Mouse (Mus musculus): ENCODE data around the gene Nfia.

Nfia gene

DNA sequence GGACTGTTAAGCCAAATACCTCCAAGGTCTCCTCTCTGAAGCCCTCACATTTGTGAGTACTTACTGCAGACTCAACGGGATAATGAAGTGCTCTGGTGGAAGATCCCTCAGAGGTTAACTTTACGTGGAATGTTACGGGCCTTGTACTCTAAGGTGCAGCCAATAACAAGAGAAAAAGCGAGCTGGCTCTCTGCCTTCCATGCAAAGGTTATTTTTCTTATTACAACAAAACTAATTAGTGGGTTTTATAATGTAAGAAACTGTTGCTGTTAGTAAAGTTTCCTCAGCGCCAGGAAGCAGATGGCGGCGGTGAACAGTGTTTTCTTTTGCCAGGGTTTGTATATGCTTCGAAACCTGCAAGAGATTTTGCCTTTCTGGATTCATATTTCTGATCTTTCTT, 169.1 kb downstream of the Nfia start:
- peak; percentile 21 for DNase-seq (ENCODE audit: low read depth, low spot score)

DNA sequence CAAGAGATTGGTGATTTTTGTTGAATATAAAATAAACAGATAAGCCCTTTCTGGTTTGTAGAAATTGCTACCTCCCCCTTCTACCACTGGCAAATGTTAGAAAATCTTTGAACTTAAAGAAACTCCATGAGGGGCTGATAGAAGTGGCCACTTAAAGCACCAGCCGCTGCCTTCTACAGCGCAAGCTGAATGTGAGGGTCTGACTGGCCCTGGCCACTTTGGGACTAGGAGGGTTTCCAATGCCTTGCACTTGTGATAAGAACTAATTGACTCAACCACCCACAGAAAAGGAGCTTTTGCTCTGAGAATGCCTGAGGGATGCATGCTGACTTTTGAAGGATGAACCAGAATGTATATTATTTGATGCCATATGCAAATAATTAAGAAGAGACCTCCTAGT, 171.8 kb downstream of the Nfia start:
- no peak for DNase-seq (ENCODE audit: low read depth, low spot score)

DNA sequence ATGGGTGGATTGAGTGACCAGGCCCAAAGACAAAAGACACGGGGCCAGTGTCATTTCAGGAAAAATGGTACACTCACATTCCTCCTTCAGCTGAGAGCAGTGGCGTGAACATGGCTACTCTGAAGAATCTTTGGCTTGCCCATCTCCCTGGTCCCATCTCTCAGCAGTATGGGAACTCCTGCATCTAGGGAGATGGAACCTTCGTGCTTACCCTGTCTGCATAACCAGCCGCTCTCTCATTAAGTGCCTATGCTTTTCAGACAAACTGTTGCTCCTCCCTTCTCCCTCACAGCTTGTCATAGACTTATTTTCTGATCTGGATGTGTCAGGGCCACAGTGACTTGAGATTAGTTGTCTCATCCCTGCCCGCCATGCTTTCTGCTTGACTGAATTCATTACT, 174.9 kb downstream of the Nfia start:
- no peak for DNase-seq (ENCODE audit: low read depth, low spot score)

DNA sequence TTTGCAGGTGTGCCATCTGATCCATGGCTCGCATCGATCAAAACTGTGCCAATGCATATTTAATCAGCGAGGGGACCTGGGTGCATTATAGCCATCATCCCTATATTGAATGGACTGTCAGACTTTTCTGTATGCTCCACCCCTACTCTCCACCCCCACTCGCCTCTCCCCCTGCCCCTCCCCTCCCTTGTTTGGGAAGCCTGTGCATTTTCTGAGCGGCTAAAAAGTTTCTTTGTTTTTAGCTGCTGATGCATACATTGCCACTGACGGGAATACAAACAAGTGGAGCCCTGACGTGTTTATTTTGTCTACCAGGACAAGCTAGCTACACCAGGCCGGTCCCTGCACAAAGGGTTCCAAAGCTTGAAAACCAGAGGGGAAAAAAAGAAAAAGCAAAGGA, 175.7 kb downstream of the Nfia start:
- DNase-seq (ENCODE audit: low read depth, low spot score), result no peak

DNA sequence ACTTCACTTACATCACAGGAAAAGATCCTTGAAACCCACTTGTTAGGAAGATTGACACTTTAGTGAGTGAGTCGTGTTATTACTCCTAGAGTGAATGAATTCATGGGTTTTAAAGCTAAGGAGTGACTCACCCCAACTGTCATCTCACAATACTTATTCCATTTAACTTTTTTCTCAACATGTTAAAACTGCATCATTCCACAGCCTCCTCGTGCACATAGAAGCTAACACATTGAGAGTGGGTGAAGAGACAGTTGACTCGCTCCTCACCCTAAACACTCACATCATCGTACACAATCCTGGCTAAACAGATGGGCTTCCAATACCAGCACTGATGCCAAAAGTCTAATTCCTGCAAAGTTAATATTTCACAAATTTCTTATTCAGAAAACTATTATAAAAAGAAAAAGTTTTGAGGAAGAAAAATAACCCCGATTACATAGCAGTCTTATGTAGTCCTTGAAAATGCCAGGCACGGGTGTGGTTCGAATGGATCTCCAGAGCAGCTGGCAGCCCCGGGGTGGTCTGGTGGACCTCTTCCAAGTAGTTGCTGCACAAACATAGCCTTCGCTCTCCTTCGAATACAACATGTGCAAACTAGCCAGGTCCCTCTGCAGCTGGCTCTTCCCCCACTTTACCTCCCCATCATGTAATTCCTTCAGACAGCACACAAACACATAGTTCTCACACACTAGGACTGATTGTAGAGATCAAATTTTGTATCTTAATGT, 178.0 kb downstream of the Nfia start:
- DNase-seq (ENCODE audit: low read depth, low spot score), result no peak

DNA sequence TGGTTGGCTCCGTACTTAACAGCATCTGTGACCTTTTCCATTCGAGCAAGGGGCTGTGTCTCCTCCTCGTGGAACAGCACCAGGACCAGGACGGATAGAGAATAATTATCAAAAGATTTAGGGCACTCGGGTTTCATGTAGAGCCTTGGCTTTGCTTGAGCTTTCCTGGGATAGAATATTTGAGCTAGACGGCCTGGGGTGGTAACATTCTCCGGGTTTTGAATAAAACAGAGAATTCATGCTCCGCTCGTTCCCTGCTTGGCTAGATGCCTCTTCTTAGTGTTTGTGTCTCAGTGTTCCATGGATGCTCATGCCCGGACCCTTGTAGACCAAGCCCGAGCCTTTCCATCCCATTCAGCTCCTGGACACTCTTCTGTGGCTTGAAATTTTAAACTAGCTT, 181.4 kb downstream of the Nfia start:
- no peak for DNase-seq (ENCODE audit: low read depth, low spot score)

DNA sequence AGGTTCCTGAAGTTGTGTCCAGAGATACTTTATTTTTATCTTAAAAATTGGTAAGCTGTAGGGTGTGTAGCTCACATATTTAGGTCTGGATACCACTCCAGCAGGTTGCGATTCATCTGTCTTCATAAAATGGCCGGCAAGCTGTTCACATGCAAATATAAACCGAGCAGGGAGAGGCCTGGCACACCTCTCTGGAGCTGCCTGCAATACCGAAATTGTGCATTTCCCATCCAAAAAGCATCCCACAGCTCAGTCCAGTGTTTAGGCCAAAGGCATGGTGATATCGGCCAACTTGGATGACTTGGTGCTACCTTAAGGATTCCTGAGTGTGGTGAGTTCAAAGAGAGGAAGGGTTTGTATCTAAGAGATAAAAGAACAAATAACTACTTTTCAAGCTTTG, 185.6 kb downstream of the Nfia start:
- no peak for DNase-seq (ENCODE audit: low read depth, low spot score)

DNA sequence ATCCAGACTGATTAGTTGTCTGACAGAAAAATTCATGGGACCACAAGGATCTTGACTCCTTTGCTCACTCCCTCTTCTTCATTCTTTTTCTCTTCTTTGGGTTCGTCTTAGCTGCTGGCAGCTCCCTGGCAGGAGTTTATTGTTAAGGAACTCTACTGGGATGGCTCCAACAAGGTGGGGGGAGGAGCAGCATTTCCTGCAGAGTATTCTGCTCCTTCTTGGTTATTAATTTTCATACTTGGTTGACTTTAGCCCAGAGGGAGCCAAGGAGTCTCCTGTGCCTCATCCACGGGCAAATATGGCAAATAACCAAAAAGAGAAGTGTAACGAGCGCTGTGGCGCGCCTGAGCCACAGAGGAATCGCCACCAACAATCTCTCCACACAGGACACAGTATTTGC, 190.3 kb downstream of the Nfia start:
- no peak for DNase-seq (ENCODE audit: low read depth, low spot score)

DNA sequence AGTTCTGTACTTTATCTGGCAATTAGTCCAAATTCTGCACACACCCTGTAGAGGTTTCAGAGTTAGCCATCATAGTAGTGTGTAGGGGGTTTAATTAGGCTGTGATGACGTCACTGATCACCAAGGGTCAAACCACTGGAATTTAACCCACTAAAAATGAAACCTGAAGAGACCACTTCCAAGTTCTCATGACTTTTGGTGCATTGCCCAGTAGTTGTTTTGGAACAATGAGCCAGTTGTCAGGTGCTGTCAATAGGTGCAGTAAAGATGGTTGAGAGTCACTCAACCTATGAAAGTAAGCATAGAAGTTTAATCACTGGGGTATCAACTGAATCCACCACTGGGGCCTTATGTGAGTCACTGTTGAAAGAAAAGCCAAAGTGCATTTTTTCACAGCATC, 191.4 kb downstream of the Nfia start:
- DNase-seq (ENCODE audit: low read depth, low spot score), result no peak

DNA sequence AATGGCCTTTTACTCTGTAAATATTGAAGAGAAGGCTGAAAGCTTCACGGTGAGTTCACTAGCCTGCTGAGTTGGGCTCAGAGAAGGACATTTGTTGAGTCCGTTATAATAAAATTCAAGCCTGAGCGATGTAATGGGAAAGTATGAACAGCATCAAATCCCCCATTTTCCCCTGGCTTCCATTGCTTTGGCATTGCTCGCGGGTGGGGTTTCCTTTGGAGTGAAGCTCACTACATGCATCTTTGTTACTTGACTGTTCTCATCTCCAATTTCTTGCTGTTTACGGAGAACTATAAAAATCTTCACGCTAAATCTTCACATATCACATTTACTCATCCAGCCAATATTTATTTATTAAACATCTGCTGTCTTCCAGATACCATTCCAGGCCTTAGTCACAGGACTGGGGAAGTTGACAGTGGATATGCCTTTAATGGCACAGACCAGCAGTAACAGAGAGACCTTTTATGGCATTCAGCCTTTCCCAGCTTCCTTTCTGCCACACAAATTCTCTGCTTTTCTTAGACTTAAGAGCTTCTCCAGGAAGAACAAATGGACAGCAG, 196.3 kb downstream of the Nfia start:
- no peak for DNase-seq (ENCODE audit: low read depth, low spot score)

DNA sequence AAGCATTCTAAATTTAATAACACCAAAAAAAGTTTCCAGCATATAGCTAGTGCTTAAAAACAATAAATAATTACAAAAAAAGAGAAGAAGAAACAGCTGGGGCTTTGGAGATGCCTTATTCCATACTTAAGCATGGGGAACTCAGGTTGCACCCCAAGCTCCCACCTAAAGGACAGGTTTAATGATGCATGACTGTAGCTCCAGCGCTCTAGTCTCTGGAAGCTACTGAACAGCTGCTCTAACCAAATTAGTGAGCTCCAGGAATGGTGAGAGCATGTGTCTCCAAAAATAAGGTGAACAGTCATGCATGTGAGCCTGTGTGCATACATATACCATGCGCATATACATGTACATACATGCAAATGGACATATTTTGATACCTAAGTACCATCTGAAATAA, 200.5 kb downstream of the Nfia start:
- no peak for DNase-seq (ENCODE audit: low read depth, low spot score)

DNA sequence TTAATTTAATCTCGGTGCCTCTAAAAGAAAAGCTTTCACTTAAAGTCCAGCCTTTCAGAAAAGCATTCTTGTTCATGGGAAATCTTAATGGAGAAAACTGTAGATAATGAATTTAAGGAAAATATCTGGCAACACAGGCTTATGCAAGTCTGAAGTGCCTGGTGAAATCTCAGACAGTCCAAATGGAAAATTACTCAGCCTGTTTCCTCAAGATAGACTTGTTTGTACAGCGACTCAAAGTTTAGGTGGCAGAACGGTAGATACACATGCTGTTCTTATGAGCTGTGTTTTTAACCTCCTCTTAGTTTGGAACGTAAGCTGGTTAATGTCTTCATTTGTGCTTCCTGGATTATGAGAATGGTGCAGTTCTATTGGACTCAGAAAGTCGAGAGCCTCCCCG, 201.5 kb downstream of the Nfia start:
- DNase-seq (ENCODE audit: low read depth, low spot score), result no peak

DNA sequence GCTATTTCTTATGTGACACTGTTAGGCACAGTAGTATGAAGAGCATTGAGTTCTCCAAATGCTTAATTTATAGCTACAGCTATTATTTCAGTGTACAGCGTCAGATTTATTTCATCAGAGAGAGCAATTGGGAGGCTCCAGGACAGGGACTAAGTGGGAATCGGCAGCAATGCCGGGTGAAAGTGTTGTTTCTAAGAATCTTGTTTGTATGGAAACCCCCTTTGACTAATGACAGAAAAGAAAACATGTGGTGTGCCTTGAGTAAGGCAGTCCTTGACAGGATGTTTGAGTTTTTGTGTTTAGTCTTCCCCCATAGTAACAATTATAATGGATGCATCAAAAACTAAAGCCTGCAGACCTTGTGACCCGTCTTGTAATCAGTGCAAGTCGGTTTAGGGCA, 204.4 kb downstream of the Nfia start:
- DNase-seq (ENCODE audit: low read depth, low spot score), result peak; percentile 23

DNA sequence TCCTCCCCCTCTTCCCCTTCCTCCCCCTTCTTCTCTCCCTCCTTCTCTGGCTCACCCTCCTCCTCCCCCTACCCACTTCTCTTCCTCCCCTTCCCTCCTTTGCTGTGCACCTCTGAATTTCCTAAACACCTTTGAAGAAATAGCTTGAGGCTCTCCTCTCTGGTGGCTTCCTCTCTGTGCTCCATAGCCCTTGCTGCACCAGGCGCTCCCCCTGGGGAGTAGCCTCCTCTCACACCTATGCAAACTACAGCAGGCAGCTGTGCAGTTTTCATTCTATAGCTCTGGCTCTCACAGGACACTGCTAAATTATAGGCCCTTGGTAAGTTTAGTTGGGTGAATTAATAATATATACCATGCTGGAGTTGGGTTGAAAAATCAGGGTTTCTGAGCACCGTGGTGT, 211.8 kb downstream of the Nfia start:
- no peak for DNase-seq (ENCODE audit: low read depth, low spot score)

DNA sequence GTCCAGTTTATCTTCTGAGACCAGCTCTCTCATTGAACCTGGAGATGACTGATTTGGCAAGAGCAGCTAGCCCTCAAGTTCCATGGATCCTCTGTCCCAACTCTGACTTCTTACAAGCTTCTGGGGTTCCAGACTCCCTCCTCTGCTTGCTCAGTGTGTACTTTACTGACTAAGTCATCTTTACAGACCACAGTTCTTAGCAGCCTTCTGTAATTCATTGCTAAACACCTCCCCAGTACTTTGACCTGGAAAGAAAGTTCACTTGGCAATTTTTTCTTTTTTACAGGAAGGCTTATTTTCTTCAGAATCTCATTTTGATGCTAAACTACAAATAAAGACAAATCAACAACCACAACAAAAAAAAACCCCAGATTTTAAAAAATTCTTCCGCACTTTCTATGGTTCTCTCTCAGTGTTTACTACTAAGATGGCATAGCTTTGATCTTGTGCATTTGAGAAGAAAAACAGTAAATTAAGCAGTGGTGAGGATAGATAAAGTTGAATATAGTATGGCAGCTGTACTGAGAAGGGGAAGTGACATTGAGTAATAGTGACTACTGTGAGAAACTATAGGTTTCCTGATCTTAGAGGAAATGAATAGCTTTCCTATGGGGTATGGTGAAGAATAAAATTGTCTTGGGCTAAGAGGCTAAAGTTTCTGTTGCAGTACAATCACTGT, 213.7 kb downstream of the Nfia start:
- no peak for DNase-seq (ENCODE audit: low read depth, low spot score)

DNA sequence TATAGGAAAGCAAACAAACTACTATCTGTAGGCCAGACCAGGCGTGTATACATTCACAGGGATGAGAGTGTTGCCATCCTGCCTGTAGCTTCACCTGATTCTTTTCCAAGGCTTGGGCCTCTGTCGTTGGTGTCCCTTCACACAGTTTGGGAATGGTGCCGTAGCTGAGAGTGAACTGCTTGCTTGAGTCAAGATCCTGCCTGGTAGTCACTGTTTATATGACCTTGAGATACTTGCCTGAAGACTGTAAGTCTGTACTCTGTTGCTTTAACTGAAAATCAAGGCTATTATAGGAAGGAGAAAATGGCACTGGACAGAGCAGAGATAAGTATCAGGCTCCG, 214.2 kb downstream of the Nfia start:
- no peak for DNase-seq (ENCODE audit: low read depth, low spot score)

DNA sequence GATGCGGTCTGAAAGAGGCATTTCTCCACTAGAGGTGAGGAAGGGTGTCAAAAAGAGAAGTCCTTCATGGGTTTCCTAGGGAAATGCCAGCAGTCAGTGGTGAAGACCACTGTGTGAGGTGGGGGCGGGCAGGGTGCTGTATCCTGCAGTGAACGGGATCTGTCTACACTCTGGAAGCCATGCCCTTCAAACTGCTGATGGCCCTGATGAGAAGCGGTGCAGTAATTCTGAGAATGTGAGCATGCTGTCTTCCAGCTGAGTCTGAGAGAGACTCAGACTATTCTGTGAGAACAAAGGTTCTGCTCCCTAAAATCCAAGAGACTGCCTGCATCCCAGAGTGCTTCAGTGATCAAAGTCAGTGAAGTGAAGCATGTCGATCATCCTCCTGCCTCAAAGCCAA, 216.2 kb downstream of the Nfia start:
- DNase-seq (ENCODE audit: low read depth, low spot score), result no peak

DNA sequence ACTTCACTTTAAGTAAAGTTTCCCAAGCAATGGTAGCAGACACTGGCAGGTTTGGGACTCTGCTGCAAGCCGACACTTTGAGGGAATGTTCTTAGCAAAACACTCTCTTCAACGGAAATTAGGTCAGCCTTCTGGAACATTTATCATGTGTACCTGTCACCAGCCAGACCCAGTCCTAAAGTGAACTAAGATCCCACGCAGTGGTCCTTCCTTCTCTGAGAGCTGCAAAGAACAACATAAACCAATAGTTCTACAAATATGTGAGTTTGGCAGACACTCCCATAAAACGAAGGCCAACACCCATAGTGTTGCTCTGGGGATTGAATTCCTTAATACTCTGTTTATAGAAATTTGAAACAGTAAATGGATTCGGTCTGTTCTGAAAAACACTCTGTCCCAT, 217.9 kb downstream of the Nfia start:
- peak; percentile 56 for DNase-seq (ENCODE audit: low read depth, low spot score)

DNA sequence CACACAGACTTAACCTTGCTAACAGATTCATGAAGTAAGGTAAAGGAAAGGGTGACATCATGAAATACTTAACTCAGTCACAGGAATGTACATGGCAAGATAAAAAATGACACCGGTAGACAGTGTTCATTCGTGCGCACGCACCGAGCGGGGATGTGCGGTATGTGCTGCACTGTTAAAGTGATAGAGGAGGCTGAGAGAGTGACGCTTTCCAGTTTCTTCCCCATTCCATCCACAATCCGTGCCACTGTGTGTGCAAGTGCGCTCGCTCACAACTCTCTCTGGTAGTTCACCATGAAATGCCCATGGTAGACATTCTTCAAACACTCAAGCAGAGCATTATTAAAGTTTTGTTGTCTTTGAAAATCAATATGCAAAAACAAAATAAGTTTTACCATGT, 218.9 kb downstream of the Nfia start:
- DNase-seq (ENCODE audit: low read depth, low spot score), result no peak

DNA sequence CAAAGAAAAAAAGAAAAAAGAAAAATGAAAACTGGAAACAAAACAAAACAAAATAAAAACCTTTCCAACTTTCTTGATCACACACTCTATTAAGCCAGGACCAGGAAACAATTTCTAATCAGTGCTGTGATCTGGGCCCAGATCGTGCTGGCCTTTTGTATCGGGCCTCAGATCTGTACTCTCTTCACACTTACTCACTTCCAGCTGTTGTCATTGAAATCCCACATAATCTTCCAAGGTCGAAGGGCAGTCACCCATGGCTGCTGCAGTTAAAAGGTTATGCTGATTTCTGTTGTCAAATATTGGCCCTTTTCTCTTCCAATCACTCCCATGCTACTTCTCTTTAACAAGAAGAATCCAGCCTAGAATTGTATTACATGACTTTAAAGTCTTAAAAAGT, 219.3 kb downstream of the Nfia start:
- DNase-seq (ENCODE audit: low read depth, low spot score), result no peak

DNA sequence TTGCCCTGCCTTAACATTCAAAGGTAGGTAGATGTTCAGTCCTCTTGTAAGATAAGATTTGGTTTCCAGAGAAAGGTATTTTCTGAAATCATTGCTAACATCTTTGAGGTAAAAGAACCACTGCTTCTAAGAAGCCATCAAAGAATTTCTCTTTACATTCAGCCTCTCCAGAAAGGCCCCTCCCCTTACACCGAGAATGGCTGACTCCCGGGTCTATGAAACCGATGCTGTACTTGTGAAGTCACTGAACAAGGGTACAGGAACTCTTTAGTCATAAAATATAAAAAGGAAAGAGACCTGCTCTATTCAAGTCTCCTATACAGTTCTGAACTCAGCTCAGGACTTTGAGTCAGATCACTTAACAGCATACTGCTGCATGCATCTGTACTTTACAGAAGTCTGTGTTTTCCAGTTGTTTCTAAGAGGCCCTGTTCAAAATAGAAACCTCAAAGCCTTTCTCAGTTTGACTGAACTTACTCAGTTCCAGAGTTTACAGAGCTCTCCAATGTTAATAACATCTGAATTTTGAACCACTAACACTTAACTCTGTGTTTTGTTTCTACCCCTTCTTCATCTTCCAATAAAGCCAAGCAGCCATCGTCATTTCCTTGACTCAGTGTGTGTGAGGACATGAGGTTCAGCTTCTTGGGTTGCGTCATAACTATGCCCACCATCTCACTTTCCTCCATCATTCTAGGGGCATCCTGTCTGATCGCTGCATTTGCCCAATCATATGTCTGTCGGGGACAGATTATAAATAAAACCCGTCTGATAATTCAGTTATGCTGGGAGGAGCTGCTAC, 223.6 kb downstream of the Nfia start:
- DNase-seq (ENCODE audit: low read depth, low spot score), result no peak

DNA sequence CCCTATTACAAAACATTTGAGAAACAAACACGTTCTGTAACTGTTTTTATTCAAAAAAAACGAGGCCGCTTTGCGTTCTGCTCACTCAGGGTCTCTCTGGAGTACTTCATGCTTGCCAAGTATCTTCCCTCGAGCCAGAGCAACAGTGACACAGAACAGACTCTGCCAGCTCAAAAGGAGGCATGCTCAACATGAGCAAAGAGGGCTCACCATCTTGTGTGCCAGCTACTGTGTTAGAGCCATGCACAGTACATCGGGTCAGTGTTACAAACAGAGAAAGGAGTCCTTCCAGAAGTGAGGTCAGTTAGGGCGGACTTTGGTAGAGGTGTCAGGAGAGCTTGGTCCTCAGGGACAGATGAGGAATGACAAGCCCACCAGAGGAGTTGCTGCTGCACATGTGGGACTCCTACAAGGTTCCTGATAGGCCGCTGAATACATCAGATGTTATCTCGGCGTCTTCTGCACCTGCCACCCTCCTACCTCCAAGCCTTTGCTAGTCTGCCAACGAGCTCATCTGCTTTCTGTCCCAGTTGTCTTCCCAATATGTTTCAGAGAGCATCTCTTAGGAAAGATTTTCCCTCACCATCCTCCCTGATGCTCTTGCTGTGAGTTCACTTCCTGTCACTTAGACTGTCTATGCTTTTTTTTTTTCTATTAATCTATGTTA, 224.8 kb downstream of the Nfia start:
- DNase-seq (ENCODE audit: low read depth, low spot score), result no peak
